Mouse (Mus musculus) B cell, adult (primary cell): ENCODE measurements around the gene Pheta1. TPM values are rescaled to one million over a fixed set of nuclear protein-coding genes. Genes with fewer than 3 reads are reported as not detected.

ENCODE experiments used
- total RNA-seq: library from RNA; stranded (reverse); gene quantifications from 4 replicates; pipeline ENCODE4 v1.2.4, GENCODE M21; 2023; ENCODE audit not compliant: inconsistent age

The Pheta1 gene
- total RNA-seq, result 2.8 to 3.8 TPM (median 3.4 TPM) in 4 replicates

DNA sequence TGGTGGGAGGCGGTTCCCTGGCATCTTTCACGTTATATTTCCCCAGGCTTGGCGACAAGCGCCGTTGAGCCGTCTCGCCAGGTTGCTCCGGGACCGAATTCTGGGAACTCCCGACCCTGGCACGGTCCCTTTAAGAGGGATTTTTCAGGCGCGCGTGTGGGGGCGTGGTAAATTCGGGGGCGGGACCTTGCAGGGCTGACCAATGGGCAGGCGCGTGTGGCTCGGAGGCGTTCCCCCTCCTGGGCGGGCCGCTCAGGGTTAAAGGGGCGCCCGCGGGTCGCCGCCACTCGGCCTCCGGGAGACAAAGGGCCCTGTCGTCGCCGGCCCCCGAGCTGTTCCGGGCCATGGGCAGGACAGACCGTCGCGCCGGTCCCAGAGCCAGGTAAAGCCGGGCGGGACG is at the start of gene Pheta1:
TSS of gene Pheta1 (plus strand) at position 242 of the 400 bp plus-strand sequence.

GRCm38 (mm10) chr5:121837441-121838340 is 11.1 kb upstream of the Pheta1 start, which contains the start of gene Sh2b3:
Gene Sh2b3, minus strand, starts transcription at chr5:121837646.

Other genes with a start within 250 kb of the Pheta1 start
- 8.7 to 11.7 TPM (median 10.3 TPM) in 4 replicates for gene Acad12, start 230.0 kb upstream of the Pheta1 start, total RNA-seq
- 10.5 to 12.1 TPM (median 10.7 TPM) in 4 replicates for gene Acad10, start 188.5 kb upstream of the Pheta1 start, total RNA-seq
- 81.9 to 96.9 TPM (median 84.8 TPM) in 4 replicates for gene Brap, start 188.4 kb upstream of the Pheta1 start, total RNA-seq
- gene Atxn2, start 137.6 kb upstream of the Pheta1 start, total RNA-seq, result 72.7 to 114 TPM (median 84.4 TPM) in 4 replicates
- gene Sh2b3, start 11.3 kb upstream of the Pheta1 start, total RNA-seq, result 166 to 173 TPM (median 172 TPM) in 4 replicates
- gene Cux2, start 201.1 kb downstream of the Pheta1 start, total RNA-seq, result not detected in 4 replicates